Mouse (Mus musculus): Measurements from ENCODE around the gene Trak2. TPM values are rescaled to one million over a fixed set of nuclear protein-coding genes. Genes with fewer than 3 reads are reported as not detected.
"Not testable (repeated sequence)": the region's sequence is repeated elsewhere in the genome, so short reads cannot be mapped to it uniquely, and the experiment has no call there.

Trak2 gene
- polyA plus RNA-seq, 1 experiment from 2014 or later: 24.0 TPM

- H3K4me2 ChIP-seq; H3K36me3 ChIP-seq (ENCODE audit: control insufficient read depth, insufficient read depth, low read length); H3K4me3 ChIP-seq (ENCODE audit: low read depth, low read length); DNase-seq (ENCODE audit: low spot score); H3K9ac ChIP-seq (ENCODE audit: low read depth, low read length); H3K9me3 ChIP-seq (ENCODE audit: control insufficient read depth, low read length); H3K27ac ChIP-seq (ENCODE audit: low read depth, low read length); ATAC-seq (replicated peaks; ENCODE audit: low FRiP score); H3K27me3 ChIP-seq (replicated peaks; ENCODE audit: control insufficient read depth, insufficient read depth, low read length): not testable (repeated sequence)
- 87% methylated on average over 16 of the region's 16 CpGs for WGBS
- H3K4me1 ChIP-seq (replicated peaks; ENCODE audit: control insufficient read depth, insufficient read depth, low read length): peaks cover 75% of the 10 kb centered on the region
Observed at GRCm38 (mm10) chr1:58958789-58959526, 14.3 kb downstream of the Trak2 start.

DNA sequence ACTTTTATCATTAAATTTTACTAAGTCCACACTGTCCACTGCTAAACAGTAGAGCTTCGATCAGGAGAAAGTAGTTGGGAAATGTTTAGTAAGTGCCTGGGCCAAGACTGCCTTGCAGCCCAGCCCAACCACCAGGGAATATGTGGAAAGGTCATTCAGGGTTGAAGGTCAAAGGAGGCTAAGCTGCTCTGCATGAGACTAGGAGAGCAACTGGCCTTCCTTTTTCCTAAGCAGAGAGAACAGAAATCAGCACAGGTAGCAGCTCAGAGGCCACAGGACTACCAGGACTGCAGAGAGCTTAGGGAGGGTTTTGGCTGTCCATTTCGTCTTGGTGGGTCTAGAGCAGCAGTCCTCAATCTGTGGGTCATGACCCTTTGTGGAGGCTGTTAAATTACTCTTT is 15.3 kb downstream of the Trak2 start:
- Histone ChIP-seq H3K9ac (ENCODE audit: low read depth, low read length) (no peak overlapping the region), H3K36me3 (ENCODE audit: control insufficient read depth, insufficient read depth, low read length) (no peaks in the 10 kb centered on the region), H3K9me3 (ENCODE audit: control insufficient read depth, low read length) (no peaks in the 10 kb centered on the region), H3K4me1 (replicated peaks; ENCODE audit: control insufficient read depth, insufficient read depth, low read length) (peaks cover 76% of the 10 kb centered on the region), H3K4me3 (ENCODE audit: low read depth, low read length) (no peak overlapping the region), H3K4me2 (no peak overlapping the region), H3K27me3 (replicated peaks; ENCODE audit: control insufficient read depth, insufficient read depth, low read length) (no peaks in the 10 kb centered on the region), H3K27ac (ENCODE audit: low read depth, low read length) (no peak overlapping the region)
- ATAC-seq (replicated peaks; ENCODE audit: low FRiP score): no peak
- DNase-seq (ENCODE audit: low spot score): no peak
- WGBS: 70% methylated on average over 2 of the region's 2 CpGs

GRCm38 (mm10) chr1:58956229-58956628 is 17.0 kb downstream of the Trak2 start:
- Histone ChIP-seq H3K9ac (ENCODE audit: low read depth, low read length) (peak overlapping the region; percentile 50; the same call in 1 of the 2 replicates), H3K4me1 (replicated peaks; ENCODE audit: control insufficient read depth, insufficient read depth, low read length) (peaks cover 78% of the 10 kb centered on the region), H3K4me3 (ENCODE audit: low read depth, low read length) (peak overlapping the region; percentile 23; the same call in 1 of the 2 replicates), H3K27me3 (replicated peaks; ENCODE audit: control insufficient read depth, insufficient read depth, low read length) (no peaks in the 10 kb centered on the region), H3K9me3 (ENCODE audit: control insufficient read depth, low read length) (no peaks in the 10 kb centered on the region), H3K4me2 (peak overlapping the region; percentile 58), H3K27ac (ENCODE audit: low read depth, low read length) (peak overlapping the region; percentile 78), H3K36me3 (ENCODE audit: control insufficient read depth, insufficient read depth, low read length) (no peaks in the 10 kb centered on the region)
- no peak for ATAC-seq (replicated peaks; ENCODE audit: low FRiP score)
- DNase-seq (ENCODE audit: low spot score): no peak
- WGBS: 44% methylated on average over 9 of the region's 9 CpGs

DNA sequence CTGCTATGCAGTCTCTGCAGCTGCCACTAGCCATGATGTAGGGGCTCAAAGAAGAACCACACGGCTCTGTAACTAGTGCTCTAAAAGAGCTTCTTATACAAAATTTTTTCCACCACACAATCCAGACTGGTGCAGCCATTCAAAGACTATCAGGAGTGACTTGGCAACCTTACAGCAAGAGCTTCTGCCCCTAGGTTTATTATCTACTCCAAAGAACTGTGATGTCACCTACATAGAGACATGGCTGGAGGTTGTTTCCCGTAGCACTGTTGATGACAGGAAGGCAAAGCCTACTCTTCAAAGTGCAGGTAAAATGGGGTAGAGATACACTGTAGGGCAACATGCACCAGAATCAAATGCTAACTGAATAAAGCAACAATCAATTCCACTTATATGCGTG is 17.5 kb downstream of the Trak2 start:
- WGBS: 68% methylated on average over 3 of the region's 3 CpGs
- Histone ChIP-seq H3K4me1 (replicated peaks; ENCODE audit: control insufficient read depth, insufficient read depth, low read length) (peaks cover 78% of the 10 kb centered on the region), H3K4me2 (peak overlapping the region; percentile 58), H3K4me3 (ENCODE audit: low read depth, low read length) (no peak overlapping the region), H3K36me3 (ENCODE audit: control insufficient read depth, insufficient read depth, low read length) (no peaks in the 10 kb centered on the region), H3K27me3 (replicated peaks; ENCODE audit: control insufficient read depth, insufficient read depth, low read length) (no peaks in the 10 kb centered on the region), H3K27ac (ENCODE audit: low read depth, low read length) (peak overlapping the region; percentile 67), H3K9me3 (ENCODE audit: control insufficient read depth, low read length) (no peaks in the 10 kb centered on the region), H3K9ac (ENCODE audit: low read depth, low read length) (no peak overlapping the region; the same call in 1 of the 2 replicates)
- DNase-seq (ENCODE audit: low spot score): no peak
- ATAC-seq (replicated peaks; ENCODE audit: low FRiP score): peak; percentile 44; the same call in 1 of the 2 replicates

- no peaks in the 10 kb centered on the region for H3K36me3 ChIP-seq (ENCODE audit: control insufficient read depth, insufficient read depth, low read length)
- H3K9me3 ChIP-seq (ENCODE audit: control insufficient read depth, low read length): no peaks in the 10 kb centered on the region
- H3K4me1 ChIP-seq (replicated peaks; ENCODE audit: control insufficient read depth, insufficient read depth, low read length): peaks cover 72% of the 10 kb centered on the region
- no peak for ATAC-seq (replicated peaks; ENCODE audit: low FRiP score)
- no peak for DNase-seq (ENCODE audit: low spot score)
- H3K4me3 ChIP-seq (ENCODE audit: low read depth, low read length): no peak overlapping the region
- WGBS: 61% methylated on average over 8 of the region's 8 CpGs
- no peaks in the 10 kb centered on the region for H3K27me3 ChIP-seq (replicated peaks; ENCODE audit: control insufficient read depth, insufficient read depth, low read length)
- H3K4me2 ChIP-seq: peak overlapping the region; percentile 58
- peak overlapping the region; percentile 67 for H3K27ac ChIP-seq (ENCODE audit: low read depth, low read length)
- peak overlapping the region; percentile 7 for H3K9ac ChIP-seq (ENCODE audit: low read depth, low read length)
Observed at GRCm38 (mm10) chr1:58954578-58955410, 18.4 kb downstream of the Trak2 start.

- H3K36me3 ChIP-seq (ENCODE audit: control insufficient read depth, insufficient read depth, low read length): no peaks in the 10 kb centered on the region
- H3K9ac ChIP-seq (ENCODE audit: low read depth, low read length): peak overlapping the region; percentile 15; the same call in 1 of the 2 replicates
- peak; percentile 97 for ATAC-seq (replicated peaks; ENCODE audit: low FRiP score)
- H3K4me3 ChIP-seq (ENCODE audit: low read depth, low read length): peak overlapping the region; percentile 34
- WGBS: 38% methylated on average over 9 of the region's 9 CpGs
- H3K27ac ChIP-seq (ENCODE audit: low read depth, low read length): peak overlapping the region; percentile 67
- H3K9me3 ChIP-seq (ENCODE audit: control insufficient read depth, low read length): no peaks in the 10 kb centered on the region
- H3K4me2 ChIP-seq: peak overlapping the region; percentile 58
- peaks cover 66% of the 10 kb centered on the region for H3K4me1 ChIP-seq (replicated peaks; ENCODE audit: control insufficient read depth, insufficient read depth, low read length)
- H3K27me3 ChIP-seq (replicated peaks; ENCODE audit: control insufficient read depth, insufficient read depth, low read length): no peaks in the 10 kb centered on the region
- no peak for DNase-seq (ENCODE audit: low spot score)
Observed at GRCm38 (mm10) chr1:58953686-58954434, 19.4 kb downstream of the Trak2 start.

GRCm38 (mm10) chr1:58952997-58953396 is 20.2 kb downstream of the Trak2 start:
- Histone ChIP-seq H3K9ac (ENCODE audit: low read depth, low read length) (peak overlapping the region; percentile 15; the same call in 1 of the 2 replicates), H3K36me3 (ENCODE audit: control insufficient read depth, insufficient read depth, low read length) (no peaks in the 10 kb centered on the region), H3K9me3 (ENCODE audit: control insufficient read depth, low read length) (no peaks in the 10 kb centered on the region), H3K4me2 (peak overlapping the region; percentile 58), H3K27ac (ENCODE audit: low read depth, low read length) (peak overlapping the region; percentile 67), H3K27me3 (replicated peaks; ENCODE audit: control insufficient read depth, insufficient read depth, low read length) (no peaks in the 10 kb centered on the region), H3K4me1 (replicated peaks; ENCODE audit: control insufficient read depth, insufficient read depth, low read length) (peaks cover 60% of the 10 kb centered on the region), H3K4me3 (ENCODE audit: low read depth, low read length) (no peak overlapping the region; the same call in 1 of the 2 replicates)
- DNase-seq (ENCODE audit: low spot score): no peak
- no peak for ATAC-seq (replicated peaks; ENCODE audit: low FRiP score)
- 56% methylated on average over 4 of the region's 4 CpGs for WGBS

DNA sequence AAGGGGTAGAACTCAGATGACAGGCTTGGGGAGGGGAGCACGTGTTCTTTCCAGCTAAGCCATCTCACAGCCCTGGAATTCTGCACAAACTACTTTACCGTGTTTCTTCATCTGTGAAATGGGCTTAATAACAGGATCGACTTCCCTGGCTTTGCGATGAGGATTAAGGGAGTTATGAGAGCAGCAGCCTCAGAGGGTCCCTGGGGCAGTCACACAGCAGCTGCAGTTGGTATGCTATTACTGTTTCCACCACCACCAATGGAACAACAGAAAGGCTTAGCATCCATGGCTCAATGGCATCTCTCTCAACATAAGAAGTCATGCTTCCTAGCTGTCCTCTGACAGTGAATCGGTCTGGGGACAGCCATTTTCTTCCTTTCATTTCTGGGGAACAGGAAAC is 20.7 kb downstream of the Trak2 start:
- ATAC-seq (replicated peaks; ENCODE audit: low FRiP score) (no peak), DNase-seq (ENCODE audit: low spot score) (no peak)
- H3K4me2 ChIP-seq: peak overlapping the region; percentile 58
- no peaks in the 10 kb centered on the region for H3K36me3 ChIP-seq (ENCODE audit: control insufficient read depth, insufficient read depth, low read length)
- no peak overlapping the region for H3K4me3 ChIP-seq (ENCODE audit: low read depth, low read length)
- peak overlapping the region; percentile 15 for H3K9ac ChIP-seq (ENCODE audit: low read depth, low read length)
- peak overlapping the region; percentile 67; the same call in 1 of the 2 replicates for H3K27ac ChIP-seq (ENCODE audit: low read depth, low read length)
- H3K27me3 ChIP-seq (replicated peaks; ENCODE audit: control insufficient read depth, insufficient read depth, low read length): no peaks in the 10 kb centered on the region
- H3K9me3 ChIP-seq (ENCODE audit: control insufficient read depth, low read length): no peaks in the 10 kb centered on the region
- WGBS: 84% methylated on average over 5 of the region's 5 CpGs
- peaks cover 57% of the 10 kb centered on the region for H3K4me1 ChIP-seq (replicated peaks; ENCODE audit: control insufficient read depth, insufficient read depth, low read length)

Data from liver, embryonic 11.5 days (tissue).